Mouse (Mus musculus): ENCODE measurements around the gene Slc9b2.

GRCm38 (mm10) chr3:135333763-135334162 is 26.3 kb downstream of the Slc9b2 start:
- TF ChIP-seq POLR2A (IDR thresholded peaks at IDR 0.05; ENCODE audit: control insufficient read depth, low read depth, low read length), result no peak
- no peak for TF ChIP-seq CTCF (IDR thresholded peaks at IDR 0.05; ENCODE audit: control insufficient read depth, insufficient read depth, insufficient replicate concordance, low read depth, low read length)
